Mouse (Mus musculus) liver, postnatal 0 days (tissue): ENCODE results near the gene Cald1.

Experiments used
- CTCF ChIP-seq: sonication (generic); IDR thresholded peaks from 2 replicates; pipeline ENCODE4 v1.5.1; 2016; ENCODE audit warnings: antibody characterized with exemption, low read depth
- EP300 ChIP-seq: IDR thresholded peaks from 2 replicates; pipeline ENCODE4 v1.6.1; 2016; ENCODE audit warnings: antibody characterized with exemption, low read depth, mild to moderate bottlenecking

DNA sequence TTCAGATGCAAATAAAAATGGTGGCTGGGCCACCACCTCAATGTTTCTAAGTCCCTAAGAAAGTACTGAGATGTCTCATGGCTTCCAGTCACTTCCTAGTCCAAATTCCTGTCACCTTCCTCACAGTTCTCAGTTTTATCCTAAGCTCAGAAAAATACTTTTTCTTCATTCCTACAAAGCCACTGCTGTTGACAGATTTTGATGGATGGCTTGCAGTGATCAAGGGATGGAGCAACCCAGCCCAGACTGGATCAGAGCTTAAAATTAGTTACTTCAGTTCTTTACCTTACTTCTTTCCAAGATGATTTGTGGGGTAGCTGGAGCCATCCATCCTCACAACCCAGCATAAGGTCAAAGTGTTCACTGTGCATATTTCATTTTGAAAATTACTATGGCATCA is 42.8 kb downstream of the Cald1 start:
- TF ChIP-seq CTCF (no peak), EP300 (no peak)
